Mouse (Mus musculus): Measurements from ENCODE around the gene Hps6.

Hps6 gene

DNA sequence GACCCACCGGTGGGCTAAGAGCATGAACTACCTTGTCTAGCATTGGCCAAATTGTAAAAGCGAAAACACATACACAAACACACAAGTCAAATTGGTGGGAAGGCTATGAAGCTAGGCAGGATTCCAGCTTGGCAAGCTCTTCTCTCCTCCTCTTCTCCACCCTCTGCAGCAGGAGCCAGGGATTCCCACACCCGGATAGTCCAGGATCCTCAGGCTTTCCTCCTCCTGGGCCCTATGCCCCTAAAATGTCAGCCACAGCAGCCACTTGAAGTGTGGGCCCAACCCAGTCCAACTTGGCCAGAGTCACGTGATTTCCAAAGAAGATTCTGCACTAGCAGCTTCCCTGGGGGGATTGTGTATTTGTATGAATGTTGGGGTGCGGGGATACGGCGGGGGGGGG is 40.1 kb downstream of the Hps6 start:
- in situ Hi-C loops (cut with MboI; ENCODE audit: unreplicated experiment in 2 of 2) = no loop called here

DNA sequence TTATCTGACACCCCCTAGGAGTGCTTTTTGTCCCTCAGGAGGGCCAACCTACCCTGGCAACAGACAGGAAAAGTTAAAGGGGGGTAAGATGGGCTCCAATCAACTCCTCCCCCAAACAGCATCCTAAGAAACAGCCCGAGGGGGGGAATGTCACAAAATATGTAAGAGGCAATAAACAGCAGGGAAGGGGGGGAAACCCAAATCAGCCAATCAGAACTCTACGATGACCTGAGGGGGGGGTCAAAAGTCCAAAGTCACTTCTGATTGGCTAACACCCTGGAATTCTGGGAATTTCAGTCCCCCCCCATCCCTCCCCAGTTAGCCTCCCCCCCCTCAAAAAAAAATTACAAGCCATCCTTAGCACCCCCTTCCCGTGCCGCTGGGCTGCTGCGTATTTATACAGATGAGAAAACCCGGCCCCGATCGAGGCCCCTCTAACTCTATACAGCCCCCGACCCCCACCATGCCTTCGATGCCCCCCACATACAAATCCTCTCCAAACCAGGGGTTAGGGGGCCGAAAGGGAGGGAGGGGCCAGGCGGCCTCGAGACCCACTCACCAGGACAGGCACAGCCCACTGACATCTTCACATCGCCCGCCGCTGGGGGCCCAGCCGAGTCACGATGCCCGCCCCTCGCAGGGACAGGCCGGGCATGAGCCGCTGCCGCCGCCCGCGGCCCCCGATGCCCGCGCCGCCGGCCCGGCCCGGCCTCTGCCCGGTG is 41.1 kb downstream of the Hps6 start, which contains the start of gene Pprc1:
Gene Pprc1, plus strand, starts transcription at position 616 of the 722 bp plus-strand sequence.
- in situ Hi-C loops (cut with MboI; ENCODE audit: unreplicated experiment in 2 of 2) = no loop called here

DNA sequence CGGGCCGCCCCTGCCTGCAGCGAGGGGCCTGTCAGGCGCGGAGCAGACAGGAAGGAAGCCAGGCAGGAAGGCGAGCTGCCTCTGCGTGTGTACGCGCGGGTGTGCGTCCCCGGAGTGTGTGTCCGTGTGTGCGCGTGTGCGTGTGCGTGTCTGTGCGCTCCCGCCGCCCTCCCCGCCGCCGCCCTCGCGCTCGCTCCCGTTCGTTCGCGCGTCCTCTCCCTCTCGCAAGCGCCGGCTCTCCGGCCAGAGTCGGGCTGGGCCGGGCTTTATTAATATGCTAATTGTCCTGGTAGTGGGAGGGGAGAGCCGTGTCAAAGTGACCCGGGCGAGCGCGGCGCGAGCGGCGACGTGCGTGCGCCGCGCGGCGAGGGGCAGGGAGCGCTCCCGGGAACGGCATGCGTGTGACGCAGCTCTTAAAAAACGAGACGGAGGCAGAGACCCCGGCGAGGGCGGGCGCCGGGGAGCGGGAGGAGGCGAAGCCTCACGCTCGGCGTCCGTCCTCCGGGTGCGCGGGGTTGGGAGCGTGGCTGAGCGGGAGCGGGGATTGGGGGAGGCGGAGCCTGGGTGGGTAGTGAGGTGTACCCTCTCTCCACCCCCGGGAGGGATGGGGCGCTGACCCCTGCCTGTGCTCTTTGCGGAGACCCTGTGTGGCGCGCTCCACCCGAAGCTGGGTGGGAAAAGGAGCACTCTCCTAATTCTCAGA is 41.8 kb downstream of the Hps6 start, which contains the start of gene Ldb1:
Gene Ldb1, minus strand, starts transcription at position 222 of the 703 bp plus-strand sequence.
- in situ Hi-C loops (cut with MboI; ENCODE audit: unreplicated experiment in 2 of 2) = no loop called here

DNA sequence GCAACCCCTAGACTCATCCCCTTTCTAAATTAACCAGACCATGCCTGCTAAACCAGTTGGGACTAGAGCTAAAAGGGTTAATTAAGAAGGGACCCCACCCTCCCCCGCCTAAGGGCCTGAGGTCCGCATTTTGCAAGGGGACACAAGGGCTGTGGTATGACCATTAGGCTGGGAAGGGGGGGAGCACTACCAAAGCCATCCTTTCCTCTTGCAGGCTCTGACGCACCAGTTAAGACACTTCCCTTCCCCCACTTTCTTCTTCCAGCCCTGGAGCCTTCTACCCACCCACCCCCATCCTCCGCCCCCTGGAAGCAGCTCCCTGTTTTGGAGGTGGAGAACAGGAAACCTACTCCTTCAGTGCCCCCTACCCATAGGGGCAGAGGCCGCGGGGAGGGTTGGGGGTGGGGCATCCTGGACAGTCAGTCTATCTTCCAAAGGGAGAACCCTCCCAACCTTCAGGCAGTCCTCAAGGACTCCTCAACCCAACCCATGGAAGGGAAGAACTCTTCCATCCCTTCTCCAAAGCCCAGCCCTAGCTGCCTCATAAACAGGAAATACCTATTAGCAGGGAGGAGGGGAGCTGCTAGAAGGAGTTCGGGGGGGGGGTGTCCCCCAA is 42.5 kb downstream of the Hps6 start:
- in situ Hi-C loops (cut with MboI; ENCODE audit: unreplicated experiment in 2 of 2) = no loop called here

DNA sequence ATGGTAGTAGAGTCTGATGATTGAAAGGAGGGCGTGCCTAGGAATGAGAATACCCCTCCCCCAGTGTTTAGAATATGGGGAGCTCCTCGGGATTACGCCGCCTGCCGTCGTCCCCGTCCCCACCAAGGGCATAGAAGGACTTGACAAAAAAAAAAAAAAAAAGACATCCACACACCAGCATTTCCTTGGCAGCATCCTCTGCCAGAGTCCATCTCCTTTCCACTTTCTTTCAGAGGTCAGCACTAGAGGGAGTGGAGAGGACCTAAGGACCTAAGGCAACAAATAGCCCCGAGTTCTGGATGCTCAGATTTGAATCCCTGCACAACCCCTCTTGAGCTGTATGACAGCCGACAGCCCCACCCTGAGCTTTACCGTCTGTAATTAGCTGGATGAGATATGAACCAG is 43.3 kb downstream of the Hps6 start:
- in situ Hi-C loops (cut with MboI; ENCODE audit: unreplicated experiment in 2 of 2) = no loop called here

DNA sequence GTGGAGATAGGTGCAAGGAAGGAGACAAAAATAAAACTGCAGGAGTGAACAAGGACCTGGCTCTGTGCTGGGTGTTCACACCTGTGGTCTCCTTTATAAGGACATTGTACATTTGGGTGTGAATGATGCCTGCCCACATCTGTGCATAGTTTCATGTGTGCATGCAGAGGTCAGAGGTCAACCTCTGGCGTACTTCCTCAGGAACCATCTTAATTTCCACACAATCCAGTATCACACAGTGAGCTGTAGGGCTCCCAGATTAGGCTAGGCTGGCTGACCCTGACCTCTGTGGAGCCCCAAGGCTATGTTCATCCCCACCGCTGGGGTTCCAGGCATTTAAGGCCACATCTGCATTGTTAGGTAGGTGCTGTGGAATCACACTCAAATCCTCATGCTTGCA is 44.1 kb downstream of the Hps6 start:
- in situ Hi-C loops (cut with MboI; ENCODE audit: unreplicated experiment in 2 of 2) = no loop called here

DNA sequence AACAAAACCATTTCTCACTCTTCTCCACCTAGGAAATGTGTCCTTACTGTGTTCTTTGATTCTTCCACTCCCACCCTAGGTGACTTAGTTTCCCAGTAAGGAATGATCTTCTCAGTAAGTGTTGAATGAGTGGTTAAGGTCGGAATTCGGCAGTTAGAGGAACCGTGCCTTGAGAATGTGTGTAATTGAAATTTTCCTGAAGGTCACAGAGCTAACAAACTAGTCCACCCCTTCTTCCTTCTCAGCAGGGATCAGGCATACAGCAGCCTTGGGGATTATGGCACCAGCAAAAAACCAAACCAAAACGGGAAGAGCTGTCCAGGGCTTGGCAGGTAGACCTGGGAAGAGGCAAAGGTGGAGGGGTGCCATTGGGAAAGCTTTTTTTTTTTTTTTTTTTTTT is 45.8 kb downstream of the Hps6 start:
- in situ Hi-C loops (cut with MboI; ENCODE audit: unreplicated experiment in 2 of 2) = no loop called here

DNA sequence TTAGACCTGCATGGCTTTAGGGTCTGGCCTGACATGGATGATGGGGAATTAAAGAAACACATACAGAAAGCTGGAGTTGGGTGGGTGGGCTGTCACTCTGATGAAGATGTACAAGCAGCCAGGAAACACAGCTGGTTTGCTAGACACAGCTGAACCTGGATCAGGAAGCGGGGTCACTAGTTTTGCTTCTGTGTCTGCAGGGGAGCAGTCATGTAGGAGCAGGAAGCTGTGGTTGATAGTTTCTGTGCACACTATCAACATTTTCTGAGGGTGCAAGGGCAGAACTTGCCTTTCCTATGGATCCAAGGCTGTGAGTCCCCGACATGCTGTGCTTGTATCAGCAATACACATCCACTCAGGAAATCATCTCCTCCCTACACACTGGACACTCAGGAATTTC is 47.2 kb downstream of the Hps6 start:
- in situ Hi-C loops (cut with MboI; ENCODE audit: unreplicated experiment in 2 of 2) = loop anchor here in 1 of 2 experiments (25.0 kb wide), 1 partner anchor 912 kb away; no protein-coding TSS in a partner anchor
